Mouse (Mus musculus) forelimb bud, embryonic 11.5 days (tissue): ENCODE data around the gene Lrrc72.
"Not testable (repeated sequence)": the region's sequence is repeated elsewhere in the genome, so short reads cannot be mapped to it uniquely, and the experiment has no call there.

Source experiments
- DNase-seq: peaks from one replicate; pipeline ENCODE4 v3.0.0-alpha.2; 2012; ENCODE audit warnings: low read depth, low spot score

Lrrc72 gene

GRCm38 (mm10) chr12:36253298-36253697 is at the start of gene Lrrc72:
Gene Lrrc72, minus strand, starts transcription at chr12:36253398.
- DNase-seq: no peak

GRCm38 (mm10) chr12:36302326-36302725 is 49.1 kb upstream of the Lrrc72 start:
- DNase-seq: no peak

GRCm38 (mm10) chr12:36291346-36291745 is 38.1 kb upstream of the Lrrc72 start:
- no peak for DNase-seq

- no peak for DNase-seq
Measured at GRCm38 (mm10) chr12:36290465-36290864, 37.3 kb upstream of the Lrrc72 start.

GRCm38 (mm10) chr12:36289634-36290033 is 36.4 kb upstream of the Lrrc72 start:
- DNase-seq: no peak

- DNase-seq: peak; percentile 28
Measured at GRCm38 (mm10) chr12:36274823-36275222, 21.6 kb upstream of the Lrrc72 start.

- no peak for DNase-seq
Measured at GRCm38 (mm10) chr12:36267670-36268246, 14.6 kb upstream of the Lrrc72 start.

- DNase-seq: no peak
Measured at GRCm38 (mm10) chr12:36262116-36262721, 9.0 kb upstream of the Lrrc72 start.

- DNase-seq: peak; percentile 25
Measured at GRCm38 (mm10) chr12:36255413-36255812, 2.2 kb upstream of the Lrrc72 start.

- no peak for DNase-seq
Measured at GRCm38 (mm10) chr12:36241171-36241570, 12.0 kb downstream of the Lrrc72 start.

- no peak for DNase-seq
Measured at GRCm38 (mm10) chr12:36231386-36231785, 21.8 kb downstream of the Lrrc72 start.

- DNase-seq: no peak
Measured at GRCm38 (mm10) chr12:36224392-36224791, 28.8 kb downstream of the Lrrc72 start.

- no peak for DNase-seq
Measured at GRCm38 (mm10) chr12:36216905-36217304, 36.3 kb downstream of the Lrrc72 start.

- DNase-seq: no peak
Measured at GRCm38 (mm10) chr12:36216230-36216629, 37.0 kb downstream of the Lrrc72 start.

GRCm38 (mm10) chr12:36215149-36215480 is 38.1 kb downstream of the Lrrc72 start:
- DNase-seq: peak; percentile 78

- DNase-seq: no peak
Measured at GRCm38 (mm10) chr12:36214389-36215148, 38.6 kb downstream of the Lrrc72 start.

GRCm38 (mm10) chr12:36210096-36210495 is 43.1 kb downstream of the Lrrc72 start:
- no peak for DNase-seq

GRCm38 (mm10) chr12:36208456-36208855 is 44.7 kb downstream of the Lrrc72 start:
- DNase-seq: no peak

- no peak for DNase-seq
Measured at GRCm38 (mm10) chr12:36207800-36208148, 45.4 kb downstream of the Lrrc72 start.

- peak; percentile 33 for DNase-seq
Measured at GRCm38 (mm10) chr12:36207072-36207799, 46.0 kb downstream of the Lrrc72 start.

GRCm38 (mm10) chr12:36205579-36206119 is 47.5 kb downstream of the Lrrc72 start:
- DNase-seq: not testable (repeated sequence)

- no peak for DNase-seq
Measured at GRCm38 (mm10) chr12:36194976-36195375, 58.2 kb downstream of the Lrrc72 start.
